Mouse (Mus musculus) lung, postnatal 0 days (tissue): ENCODE results near the gene Ddx3x.

Source experiments
- CTCF ChIP-seq: IDR thresholded peaks from 2 replicates; pipeline ENCODE4 v1.5.1; 2016; ENCODE audit warnings: antibody characterized with exemption, mild to moderate bottlenecking
- EP300 ChIP-seq: IDR thresholded peaks from 2 replicates; pipeline ENCODE4 v1.6.1; 2016; ENCODE audit warnings: antibody characterized with exemption, mild to moderate bottlenecking, control low read depth

DNA sequence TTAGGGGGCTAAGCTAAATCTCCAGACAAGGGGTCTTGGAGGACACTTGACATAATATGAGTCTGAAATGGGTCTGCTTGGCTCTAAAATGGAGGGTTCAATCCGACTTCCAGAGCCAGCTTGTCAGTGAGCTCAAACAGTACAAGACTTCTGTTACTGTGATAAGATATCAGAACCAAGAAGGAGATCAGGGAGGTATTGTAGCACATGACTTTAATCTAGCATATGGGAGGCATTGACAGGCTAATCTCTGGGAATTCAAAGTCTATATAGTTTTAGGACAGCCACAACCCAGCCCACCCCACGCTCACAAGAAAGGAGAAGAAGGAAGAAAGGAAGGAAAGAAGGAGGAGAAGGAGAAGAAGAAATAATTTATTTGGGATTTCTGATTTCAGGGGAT is 47.1 kb upstream of the Ddx3x start:
- TF ChIP-seq CTCF: no peak
- TF ChIP-seq EP300: no peak
